Mouse (Mus musculus): ENCODE results near the gene Prdm5. TPM values are rescaled to one million over a fixed set of nuclear protein-coding genes. Genes with fewer than 3 reads are reported as not detected.

The Prdm5 gene
- polyA plus RNA-seq, 1 experiment, result 5.6 TPM

DNA sequence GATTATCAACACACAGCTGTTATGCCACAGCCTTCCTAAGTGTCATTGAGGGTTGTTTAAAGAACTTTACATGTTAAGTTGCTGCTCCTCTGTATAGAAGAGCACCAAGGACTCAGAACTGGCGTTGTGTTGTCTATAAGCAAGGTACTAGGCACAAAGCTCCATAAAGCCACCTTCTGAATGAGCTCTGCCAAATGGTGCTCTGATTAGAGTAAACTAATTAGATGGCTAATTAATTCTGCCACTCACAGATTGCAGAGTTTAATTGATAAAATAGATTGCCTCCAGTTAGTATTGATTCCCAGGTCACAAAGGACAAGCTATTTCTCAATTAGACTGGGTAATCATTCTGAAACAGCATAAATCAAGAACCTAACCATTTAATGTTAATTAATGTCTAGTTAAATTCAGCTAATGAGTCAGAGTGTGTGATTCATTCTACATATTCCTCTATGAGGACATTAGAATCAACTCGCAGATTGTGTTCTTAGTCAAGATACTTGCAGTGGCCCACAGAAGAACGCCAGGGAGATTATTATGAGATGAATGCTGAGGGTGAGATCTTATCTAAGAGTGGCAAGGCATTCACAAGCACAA is 147.0 kb downstream of the Prdm5 start:
- DNase-seq (ENCODE audit: extremely low spot score in 1 of 2, low spot score in 1 of 2), result no peak

DNA sequence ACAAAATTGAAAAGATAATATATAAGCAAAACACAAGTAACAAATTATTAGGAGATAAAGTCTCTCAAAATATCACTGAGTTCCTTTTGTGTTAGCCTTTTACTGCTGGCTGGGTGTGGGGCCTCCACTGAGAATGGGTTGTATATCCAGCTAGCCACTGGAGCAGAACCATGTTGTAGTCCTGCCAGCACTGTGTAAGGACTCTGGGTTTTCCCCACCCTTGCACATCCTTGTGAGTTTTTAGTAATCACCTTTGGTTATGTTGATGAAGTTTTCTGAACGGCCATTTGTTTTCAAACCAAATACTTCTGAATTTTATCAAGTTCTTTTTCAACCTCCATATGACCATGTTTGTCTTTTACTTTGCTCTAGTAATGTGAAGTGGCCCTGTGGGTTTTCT is 151.7 kb downstream of the Prdm5 start:
- no peak for DNase-seq (ENCODE audit: extremely low spot score in 1 of 2, low spot score in 1 of 2)

DNA sequence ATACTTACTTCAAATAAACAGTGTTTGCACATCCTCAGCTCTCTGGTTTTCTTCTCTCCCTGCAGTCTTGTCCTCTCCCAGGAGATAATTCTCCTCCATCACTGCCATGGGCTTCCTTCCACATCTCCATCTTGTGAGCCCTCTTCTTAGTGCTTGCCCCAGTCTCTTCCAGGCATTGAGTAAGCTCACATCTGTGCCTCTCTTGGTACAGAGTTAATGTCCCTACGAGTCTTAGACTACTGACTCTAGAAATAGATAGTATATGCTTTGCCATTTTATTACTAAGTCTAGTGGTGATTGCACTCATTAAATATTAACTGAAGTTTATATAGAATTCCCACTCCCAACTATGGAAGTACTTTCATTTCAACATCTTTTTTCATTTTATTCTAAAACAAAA is 154.0 kb downstream of the Prdm5 start:
- DNase-seq (ENCODE audit: extremely low spot score in 1 of 2, low spot score in 1 of 2), result no peak

DNA sequence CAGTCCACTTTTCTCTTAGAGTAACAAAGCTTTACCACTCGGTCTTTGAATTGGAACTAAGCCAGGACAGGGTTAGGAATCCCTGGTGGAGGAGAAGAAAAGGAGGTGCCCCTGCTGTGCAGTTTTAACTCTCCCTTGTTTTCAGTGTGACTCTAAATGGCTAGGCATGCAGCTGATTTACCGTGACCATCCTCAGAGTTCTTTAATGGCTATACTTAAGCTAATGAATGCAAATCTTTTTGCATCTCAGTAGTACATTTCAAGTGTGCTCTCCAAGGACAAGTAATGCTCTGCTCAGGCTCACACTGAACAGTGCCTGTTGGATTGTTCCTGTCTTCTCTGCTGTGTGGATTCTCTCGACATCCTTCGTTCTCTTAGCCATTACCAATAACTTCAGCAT is 154.4 kb downstream of the Prdm5 start:
- no peak for DNase-seq (ENCODE audit: extremely low spot score in 1 of 2, low spot score in 1 of 2)

DNA sequence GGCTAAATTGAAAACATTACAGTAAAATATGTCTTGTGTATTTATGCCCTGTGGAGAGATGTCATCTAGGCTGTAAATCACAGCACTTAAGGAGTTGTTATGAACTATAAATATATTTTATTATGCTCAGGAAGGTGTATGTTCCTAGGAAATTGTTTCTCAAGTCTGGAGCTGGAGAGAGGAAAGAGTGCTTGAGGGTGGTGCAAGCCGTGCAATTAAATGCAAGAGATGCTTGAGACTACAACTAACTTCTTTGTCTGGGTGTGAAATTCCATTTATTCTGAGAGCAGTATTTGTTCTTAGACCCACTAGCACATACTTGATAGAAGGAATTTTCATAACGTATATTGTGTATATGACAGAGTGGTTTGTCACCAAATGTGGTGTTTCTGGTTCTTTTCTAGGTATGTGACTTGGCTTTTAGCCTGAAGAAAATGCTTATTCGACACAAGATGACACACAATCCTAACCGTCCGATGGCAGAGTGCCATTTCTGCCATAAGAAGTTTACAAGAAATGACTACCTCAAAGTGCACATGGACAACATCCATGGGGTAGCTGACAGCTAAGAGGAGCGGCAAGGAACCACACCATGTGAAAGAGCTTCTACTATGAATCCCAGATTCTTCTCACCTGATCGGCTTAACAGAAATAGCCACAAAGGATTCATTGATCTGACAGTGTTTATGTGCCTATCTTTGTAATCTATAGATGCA is 156.9 kb downstream of the Prdm5 start:
- no peak for DNase-seq (ENCODE audit: extremely low spot score in 1 of 2, low spot score in 1 of 2)

- peak in 1 of 2 experiments; percentile 9 for DNase-seq (ENCODE audit: extremely low spot score in 1 of 2, low spot score in 1 of 2)
These were observed 171.7 kb downstream of the Prdm5 start for GRCm38 (mm10) chr6:65950492-65950891.

DNA sequence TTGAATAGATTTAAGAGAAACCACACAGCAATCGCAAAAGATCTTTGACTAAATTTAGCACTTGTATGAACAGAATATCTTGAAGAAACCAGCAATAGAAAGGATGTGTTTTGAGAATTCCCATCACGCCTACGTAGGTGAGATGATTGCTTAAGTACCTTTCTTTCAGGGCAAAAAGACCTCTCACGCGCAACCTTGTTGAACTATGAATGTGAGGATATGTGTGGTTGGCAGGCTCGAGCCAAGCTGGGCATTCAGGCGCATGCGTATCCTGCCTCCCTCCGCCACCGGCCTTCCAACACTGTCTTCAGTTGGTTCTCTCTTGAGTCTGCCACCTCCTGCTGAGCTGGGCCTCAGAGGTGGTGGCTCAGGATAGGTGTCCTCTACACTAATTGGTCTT is 173.5 kb downstream of the Prdm5 start, which contains the start of gene 4930544G11Rik:
TSS of gene 4930544G11Rik (plus strand) at position 301 of the 400 bp plus-strand sequence.
- no peak for DNase-seq (ENCODE audit: extremely low spot score in 1 of 2, low spot score in 1 of 2)

DNA sequence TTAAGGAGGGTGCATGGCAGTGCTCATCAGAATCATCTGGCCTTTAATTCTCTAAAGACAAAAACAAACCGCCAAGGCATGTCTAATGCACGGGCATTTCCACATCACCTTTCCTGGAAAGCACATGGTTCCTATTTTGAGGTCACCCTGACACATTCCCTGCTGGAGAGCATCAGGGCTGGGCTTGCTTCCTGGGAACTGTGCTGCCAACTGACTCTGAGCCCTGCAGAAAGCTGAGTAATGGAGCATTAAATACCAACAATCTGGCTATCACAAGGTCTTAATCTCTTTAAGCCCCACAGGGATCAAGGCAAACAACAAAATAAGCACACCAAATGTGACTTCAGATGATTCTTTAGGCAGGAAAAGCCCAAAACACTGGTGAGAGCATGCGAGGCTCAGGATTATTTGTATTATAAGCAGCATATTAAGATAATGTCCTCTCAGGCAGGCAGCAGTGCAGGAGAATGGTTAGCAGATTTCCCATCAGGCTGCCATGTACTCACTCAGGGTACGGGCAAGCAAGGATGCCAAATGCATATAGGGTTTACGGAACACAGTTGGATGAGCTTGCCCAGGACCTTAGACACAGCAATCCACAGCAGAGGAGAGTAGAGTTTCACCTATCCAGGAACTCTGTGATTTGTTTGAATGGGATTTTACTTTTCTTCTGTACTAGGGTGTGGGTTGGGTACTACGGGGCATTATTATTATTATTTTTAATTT is 190.8 kb downstream of the Prdm5 start:
- DNase-seq (ENCODE audit: extremely low spot score in 1 of 2, low spot score in 1 of 2), result no peak

DNA sequence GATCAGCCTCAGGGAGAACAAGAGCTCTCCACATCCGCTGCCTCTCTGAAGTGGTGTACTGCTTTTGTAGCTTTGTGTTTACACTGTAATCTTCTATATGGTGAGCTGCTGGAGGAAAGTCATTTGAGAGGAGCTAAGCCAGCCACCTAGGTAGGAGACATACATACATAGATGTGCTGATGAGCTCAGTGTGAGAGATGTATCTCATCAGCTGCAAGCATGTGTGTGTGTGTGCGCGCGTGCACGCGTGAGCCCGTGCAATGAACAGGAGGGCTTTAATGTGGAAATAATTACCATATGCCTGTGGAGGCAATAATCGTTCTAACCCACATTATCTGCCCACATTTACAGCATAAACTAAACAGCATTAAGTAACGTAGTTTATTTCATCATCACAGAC is 191.6 kb downstream of the Prdm5 start:
- no peak for DNase-seq (ENCODE audit: extremely low spot score in 1 of 2, low spot score in 1 of 2)

Other genes starting within 250 kb of the Prdm5 start
- 24.0 and 25.8 TPM in 2 replicates for gene Ndnf, start 107.4 kb upstream of the Prdm5 start, polyA plus RNA-seq (2012; rRNA removed)
- 0.15 TPM in 1 of 2 replicates, not detected in the other for gene 4930544G11Rik, start 173.6 kb downstream of the Prdm5 start, polyA plus RNA-seq (2012; rRNA removed)

Measured in frontal cortex, adult 2 months (tissue).